Mouse (Mus musculus): ENCODE measurements around the gene Esp36.
"Not testable (repeated sequence)": the region's sequence is repeated elsewhere in the genome, so short reads cannot be mapped to it uniquely, and the experiment has no call there.

The Esp36 gene

DNA sequence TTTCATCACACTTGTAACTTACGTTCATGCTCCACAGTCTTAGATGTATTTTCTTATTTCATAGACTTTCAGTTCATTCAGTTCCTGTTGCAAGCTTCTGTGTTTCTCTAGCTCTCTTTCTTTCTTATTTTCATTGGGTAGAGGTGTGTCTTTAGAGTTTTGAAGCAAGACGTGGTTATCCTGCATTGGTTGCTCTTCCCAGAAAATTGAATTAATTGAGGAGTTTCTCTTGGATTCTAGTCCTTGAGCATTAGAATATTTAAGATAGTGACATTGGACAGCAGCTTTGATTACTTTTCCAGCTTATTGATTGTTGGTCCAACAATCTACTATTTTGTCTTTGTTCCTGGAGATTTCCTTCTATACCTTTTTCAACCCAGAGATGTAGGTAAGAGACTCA is at the start of gene Esp36:
Esp36 (minus strand) TSS at position 101 of the 400 bp plus-strand sequence.
- no peak for DNase-seq (ENCODE audit: low spot score)

- DNase-seq (ENCODE audit: low spot score): not testable (repeated sequence)
Observed at GRCm38 (mm10) chr17:38456206-38456605, 36.2 kb upstream of the Esp36 start.

DNA sequence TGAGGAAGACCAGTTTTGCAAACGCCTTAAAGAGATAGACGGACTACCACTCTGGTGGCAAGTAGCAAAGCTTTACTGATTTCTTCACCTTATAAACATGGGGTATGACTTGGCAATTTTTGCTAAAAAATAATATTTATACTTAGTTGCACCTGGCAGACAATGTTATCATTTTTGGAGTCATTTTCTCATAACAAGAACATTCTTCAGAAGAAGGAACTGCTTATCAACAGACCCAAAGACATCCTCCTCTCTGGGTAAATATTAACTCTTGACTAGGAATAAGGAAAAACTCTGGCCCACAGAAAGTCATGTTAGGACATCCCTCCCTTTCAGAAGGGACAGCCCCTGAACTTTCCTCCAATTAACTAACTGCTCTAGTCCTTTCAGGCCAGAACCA is 30.7 kb upstream of the Esp36 start:
- no peak for DNase-seq (ENCODE audit: low spot score)

- DNase-seq (ENCODE audit: low spot score): no peak
Observed at GRCm38 (mm10) chr17:38406135-38406534, 13.8 kb downstream of the Esp36 start.

- DNase-seq (ENCODE audit: low spot score): no peak
Observed at GRCm38 (mm10) chr17:38391821-38392220, 28.2 kb downstream of the Esp36 start.

Data from testis, postnatal 10 days (tissue).